Mouse (Mus musculus): ENCODE measurements around the gene 0610037L13Rik. TPM values are rescaled to one million over a fixed set of nuclear protein-coding genes. Genes with fewer than 3 reads are reported as not detected.

Gene 0610037L13Rik
- polyA plus RNA-seq, 1 experiment from 2014 or later: 86.7 TPM

DNA sequence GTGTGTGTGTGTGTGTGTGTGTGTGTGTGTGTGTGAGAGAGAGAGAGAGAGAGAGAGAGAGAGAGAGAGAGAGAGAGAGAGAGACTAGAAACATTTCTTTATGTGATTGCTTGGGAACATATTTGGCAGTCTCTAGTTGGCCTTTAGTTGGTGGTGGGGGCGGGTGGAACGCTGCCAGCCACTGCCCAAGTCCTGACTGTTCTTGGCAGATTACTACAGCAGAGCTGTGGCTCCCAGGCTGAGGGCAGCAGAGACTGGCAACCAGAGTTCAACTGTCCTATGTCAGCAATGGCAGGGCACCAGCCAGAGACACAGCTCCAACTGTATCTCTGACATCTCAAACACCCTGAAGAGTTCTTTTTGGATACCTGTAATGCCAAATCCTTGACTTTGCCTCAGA, 54.5 kb downstream of the 0610037L13Rik start:
- Histone ChIP-seq H3K4me2 (ENCODE audit: low read length) (no peak overlapping the region), H3K4me3 (ENCODE audit: low read depth, low read length) (no peak overlapping the region), H3K27ac (ENCODE audit: low read length) (no peak overlapping the region), H3K36me3 (ENCODE audit: control insufficient read depth, insufficient read depth, low read length) (no peaks in the 10 kb centered on the region), H3K9ac (ENCODE audit: low read depth, low read length) (no peak overlapping the region), H3K9me3 (replicated peaks; ENCODE audit: control insufficient read depth, low read length, poor library complexity, severe bottlenecking) (no peaks in the 10 kb centered on the region), H3K27me3 (ENCODE audit: control insufficient read depth, insufficient read depth, low read depth, low read length) (no peaks in the 10 kb centered on the region), H3K4me1 (ENCODE audit: control insufficient read depth, insufficient read depth, low read length) (no peaks in the 10 kb centered on the region)
- no peak for ATAC-seq
- 96% methylated on average over 2 of the region's 2 CpGs for WGBS

Other genes with a start within 250 kb of the 0610037L13Rik start
- 45.9 and 68.2 TPM in 2 replicates for gene Dmrtb1, start 205.6 kb upstream of the 0610037L13Rik start, polyA plus RNA-seq (2015; fragmentation: Nextera tagmentation; extraction: Ambion mirVana)
- gene Lrp8, start 87.6 kb upstream of the 0610037L13Rik start, polyA plus RNA-seq (2015; fragmentation: Nextera tagmentation; extraction: Ambion mirVana): 44.4 and 56.0 TPM in 2 replicates
- gene Magoh, start 10.1 kb upstream of the 0610037L13Rik start, polyA plus RNA-seq (2015; fragmentation: Nextera tagmentation; extraction: Ambion mirVana): 103 and 108 TPM in 2 replicates
- 11.6 and 14.3 TPM in 2 replicates for gene Cpt2, start 33.8 kb downstream of the 0610037L13Rik start, polyA plus RNA-seq (2015; fragmentation: Nextera tagmentation; extraction: Ambion mirVana)
- 0.15 TPM in 1 of 2 replicates, not detected in the other for gene Slc1a7, start 78.5 kb downstream of the 0610037L13Rik start, polyA plus RNA-seq (2015; fragmentation: Nextera tagmentation; extraction: Ambion mirVana)
- 0.22 and 0.51 TPM in 2 replicates for gene Podn, start 206.6 kb downstream of the 0610037L13Rik start, polyA plus RNA-seq (2015; fragmentation: Nextera tagmentation; extraction: Ambion mirVana)

Measured in midbrain, embryonic 16.5 days (tissue).